Mouse (Mus musculus): Measurements from ENCODE around the gene Hpcal1.

GRCm38 (mm10) chr12:17723999-17724398, 33.3 kb downstream of the Hpcal1 start:
- TF ChIP-seq CTCF (IDR thresholded peaks at IDR 0.05; ENCODE audit: control insufficient read depth, insufficient read depth, low read length) (no peak), POLR2A (IDR thresholded peaks at IDR 0.05; ENCODE audit: borderline replicate concordance, control insufficient read depth, low read depth, low read length) (no peak)

Data from bone marrow, adult 2 months (tissue).